Mouse (Mus musculus) Patski (cell line): ENCODE measurements around the gene Thoc7. TPM values are rescaled to one million over a fixed set of nuclear protein-coding genes. Genes with fewer than 3 reads are reported as not detected.

ENCODE experiments used
- ATAC-seq: fragments of 100-300 bp; one replicate; pipeline ENCODE4 v1.8.0; 2021
- CTCF ChIA-PET: fragments of 350-600 bp; sonication (Branson Sonifier 250); formaldehyde crosslinking; loops from one replicate; lab custom pipeline; 2022; ENCODE audit warnings: inconsistent platforms; lab: Charles Lee
- POLR2A ChIA-PET: fragments of 350-600 bp; sonication (Branson Sonifier 250); formaldehyde crosslinking; loops from one replicate; lab custom pipeline; 2022; ENCODE audit warnings: antibody characterized with exemption, inconsistent platforms; lab: Charles Lee
- DNase-seq: peaks from one replicate; pipeline ENCODE4 v3.0.0-alpha.2; 2011; ENCODE audit warnings: low read depth, low spot score
- H3K27me3 ChIP-seq: fragments of 371-371 bp; one replicate; pipeline ENCODE4 v1.5.1; 2021
- CTCF ChIP-seq: fragments of 100-300 bp; IDR thresholded peaks from one replicate; pipeline ENCODE4 v1.5.1; 2021
- in situ Hi-C: fragments of 300-500 bp; cut with MboI; formaldehyde crosslinking; loops from 3 replicates; pipeline ENCODE4 v1.11.1; 2018; ENCODE audit warnings: low pct_unique_long_range_greater_than_20kb, mixed read lengths
- polyA plus RNA-seq: library from polyadenylated mRNA; unstranded; gene quantifications from one replicate; pipeline ENCODE4 v1.2.3, GENCODE M21; 2021

Thoc7 gene
- polyA plus RNA-seq, 1 experiment from 2014 or later, result 158 TPM

GRCm38 (mm10) chr14:13944686-13945085 is 17.0 kb downstream of the Thoc7 start:
- no peak for DNase-seq
- TF ChIP-seq CTCF, result no peak
- POLR2A ChIA-PET, result interaction anchor here (0.6 kb wide), 1 partner anchor 339 kb away, joined by 3 read pairs; no protein-coding TSS in a partner anchor
- CTCF ChIA-PET, result interaction anchor here (1.1 kb wide), 1 partner anchor 14 kb away, joined by 3 read pairs; no protein-coding TSS in a partner anchor
- no peaks in the 10 kb centered on the region for H3K27me3 ChIP-seq
- in situ Hi-C loops, result no loop called here
- peak; percentile 92 for ATAC-seq

DNA sequence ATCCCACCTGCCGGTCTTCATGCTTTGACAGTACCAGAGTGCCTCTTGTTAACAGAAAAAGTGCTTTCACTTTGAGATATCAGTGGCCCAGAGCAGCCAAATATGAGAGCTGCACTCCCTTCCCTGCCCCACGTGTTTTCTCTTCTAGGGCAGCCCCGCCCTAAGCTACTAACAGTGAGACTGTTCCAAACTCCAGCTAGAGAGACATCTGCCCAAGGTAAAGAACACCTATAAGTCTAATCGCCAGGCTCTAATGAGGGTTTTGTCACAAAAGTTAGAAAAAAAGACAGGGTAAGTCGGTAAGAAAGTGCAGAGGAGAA is 27.6 kb downstream of the Thoc7 start:
- no peak for TF ChIP-seq CTCF
- no peak for DNase-seq
- no peaks in the 10 kb centered on the region for H3K27me3 ChIP-seq
- no peak for ATAC-seq
- CTCF ChIA-PET, result no interaction called here
- POLR2A ChIA-PET, result no interaction called here
- in situ Hi-C loops, result no loop called here

DNA sequence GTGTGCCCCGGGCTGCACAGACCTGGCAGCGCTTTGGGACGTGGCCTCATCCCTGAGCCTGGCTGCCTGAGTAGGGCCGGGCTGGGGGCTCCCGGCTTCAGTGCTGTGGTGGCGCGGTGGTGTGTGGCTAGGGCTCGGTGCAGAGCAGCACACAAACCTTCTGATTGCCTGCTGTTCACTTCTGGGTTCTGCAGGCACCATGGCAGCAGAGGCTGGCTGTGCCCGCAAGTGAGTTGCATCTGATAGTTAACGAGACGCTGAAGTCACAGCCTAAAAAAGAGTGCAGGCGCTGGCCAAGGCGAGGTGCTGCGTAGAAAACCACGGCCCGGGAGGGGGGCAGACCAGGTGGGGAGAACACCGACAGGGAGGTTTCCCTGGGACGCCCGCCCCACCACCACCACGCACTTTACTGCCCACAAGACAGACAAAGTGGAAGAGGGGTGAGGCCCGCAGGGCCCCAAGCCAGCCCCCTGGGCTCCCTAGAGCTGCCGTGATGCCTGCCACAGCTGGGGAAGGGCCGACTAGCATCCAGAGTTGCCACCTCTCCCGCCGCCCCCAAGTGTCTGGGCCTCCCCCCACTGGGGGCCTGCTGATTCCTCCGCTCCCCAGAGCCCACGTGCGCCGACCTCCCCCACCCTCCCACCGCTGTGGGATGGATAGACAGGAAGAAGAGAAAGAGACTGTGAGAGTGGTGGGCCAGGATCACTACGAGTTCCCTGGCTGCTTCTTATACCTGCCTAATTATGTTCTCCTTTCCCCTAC is 28.2 kb downstream of the Thoc7 start:
- in situ Hi-C loops, result no loop called here
- CTCF ChIA-PET, result no interaction called here
- no peaks in the 10 kb centered on the region for H3K27me3 ChIP-seq
- no peak for TF ChIP-seq CTCF
- DNase-seq (no peak), ATAC-seq (no peak)
- POLR2A ChIA-PET, result no interaction called here

- H3K27me3 ChIP-seq, result no peaks in the 10 kb centered on the region
- ATAC-seq, result peak; percentile 62
- POLR2A ChIA-PET, result interaction anchor here (0.5 kb wide), 1 partner anchor 339 kb away, joined by 3 read pairs; no protein-coding TSS in a partner anchor
- CTCF ChIA-PET, result interaction anchor here (0.6 to 3.1 kb wide), 16 partner anchors 10 to 572 kb away, joined by 3 to 23 read pairs (median 8); no protein-coding TSS in a partner anchor
- in situ Hi-C loops, result loop anchor here (5.0 to 10.0 kb wide), 2 partner anchors 560 to 1343 kb away; no protein-coding TSS in a partner anchor
- DNase-seq, result peak; percentile 2
- TF ChIP-seq CTCF, result peak; percentile 82
Measured at GRCm38 (mm10) chr14:13917630-13918029, 44.0 kb downstream of the Thoc7 start.

DNA sequence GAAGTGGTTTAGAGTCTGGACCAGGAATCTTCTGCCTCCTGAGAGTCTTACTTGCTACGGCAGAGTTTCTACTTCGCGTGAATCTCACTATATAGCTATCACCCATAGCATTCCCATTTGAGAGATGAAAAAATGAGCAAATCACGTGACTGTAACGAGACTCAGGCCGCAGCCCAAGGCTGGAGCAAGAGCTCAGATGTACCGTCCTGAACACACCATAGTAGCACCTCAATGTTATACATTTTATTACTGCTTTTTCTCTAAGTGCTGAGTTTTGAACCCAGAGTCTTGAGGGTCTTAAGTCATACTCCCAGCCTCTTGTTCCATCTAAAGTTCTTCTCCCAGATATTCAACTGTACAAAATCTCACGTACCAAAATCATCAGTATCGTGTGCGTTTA is 44.4 kb downstream of the Thoc7 start:
- no peak for TF ChIP-seq CTCF
- ATAC-seq, result no peak
- in situ Hi-C loops, result loop anchor here (5.0 to 10.0 kb wide), 2 partner anchors 560 to 1342 kb away; no protein-coding TSS in a partner anchor

DNA sequence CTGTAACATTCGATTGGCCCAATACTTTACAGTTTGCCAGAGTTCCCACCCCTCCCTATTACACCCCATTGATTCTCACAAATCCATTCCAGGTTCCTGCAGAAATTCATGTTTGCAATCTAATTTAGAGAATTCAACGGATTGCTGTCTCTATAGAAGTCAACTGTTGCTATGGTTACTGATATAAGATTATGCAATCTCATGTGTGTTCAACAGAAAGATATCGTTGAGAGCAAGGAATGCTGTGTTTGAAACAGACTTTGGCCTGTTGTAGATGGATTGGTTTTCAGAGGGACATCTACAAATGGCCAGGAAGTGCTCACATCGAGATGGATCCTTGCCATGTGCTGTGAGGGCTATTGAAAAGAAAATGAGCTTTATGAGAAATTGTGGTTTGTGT is 46.4 kb downstream of the Thoc7 start:
- DNase-seq, result no peak
- in situ Hi-C loops, result loop anchor here (5.0 to 10.0 kb wide), 2 partner anchors 558 to 1340 kb away; no protein-coding TSS in a partner anchor
- no peaks in the 10 kb centered on the region for H3K27me3 ChIP-seq
- ATAC-seq, result no peak
- CTCF ChIA-PET, result no interaction called here
- POLR2A ChIA-PET, result no interaction called here
- no peak for TF ChIP-seq CTCF

More for the DNA sequence above, 44.4 kb downstream of the Thoc7 start:
- DNase-seq, result no peak
- no peaks in the 10 kb centered on the region for H3K27me3 ChIP-seq
- ChIA-PET POLR2A (interaction anchor here (0.5 kb wide), 1 partner anchor 339 kb away, joined by 3 read pairs; no protein-coding TSS in a partner anchor), CTCF (interaction anchor here (0.6 to 3.1 kb wide), 17 partner anchors 10 to 572 kb away, joined by 3 to 23 read pairs (median 7); no protein-coding TSS in a partner anchor)

DNA sequence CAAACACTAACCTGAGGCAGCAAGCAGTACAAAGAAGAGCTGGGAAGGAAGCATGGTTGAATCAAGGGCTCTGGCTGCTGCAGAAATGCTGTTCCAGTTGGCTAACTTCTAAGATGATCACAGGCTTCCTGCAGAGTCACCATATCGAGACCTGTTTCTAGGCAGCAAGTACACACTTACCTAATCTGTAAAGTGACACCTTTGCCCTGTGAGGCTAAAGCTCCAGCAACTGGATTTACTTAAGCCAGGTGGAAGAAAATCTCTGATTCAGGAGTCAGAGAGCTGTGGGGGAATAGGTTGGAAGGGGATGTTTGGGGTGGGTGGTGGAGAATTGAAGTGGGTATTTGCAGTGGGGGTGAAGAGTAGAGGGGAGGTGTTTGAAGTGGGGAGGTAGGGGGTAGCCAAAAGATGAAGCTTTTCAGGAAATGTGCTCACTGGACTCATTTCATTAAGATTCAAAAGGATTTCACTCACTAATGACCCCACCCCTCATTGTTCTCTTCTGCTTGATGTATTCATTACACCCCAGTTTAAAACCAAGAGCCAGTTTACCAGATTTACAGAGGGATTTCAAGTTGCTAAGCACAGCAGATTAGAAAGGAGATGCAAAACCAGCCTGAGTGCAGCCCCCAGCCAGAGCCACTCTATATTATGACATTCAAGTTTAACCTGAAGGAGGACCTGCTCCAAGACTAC is 47.1 kb downstream of the Thoc7 start, which contains the start of gene Gm281:
Gene Gm281 (minus strand): TSS at position 92 of the 696 bp plus-strand sequence.
- ChIA-PET CTCF (no interaction called here), POLR2A (no interaction called here)
- ATAC-seq (peak; percentile 21), DNase-seq (no peak)
- no peaks in the 10 kb centered on the region for H3K27me3 ChIP-seq
- in situ Hi-C loops, result loop anchor here (5.0 to 10.0 kb wide), 2 partner anchors 557 to 1340 kb away; no protein-coding TSS in a partner anchor
- TF ChIP-seq CTCF, result no peak

DNA sequence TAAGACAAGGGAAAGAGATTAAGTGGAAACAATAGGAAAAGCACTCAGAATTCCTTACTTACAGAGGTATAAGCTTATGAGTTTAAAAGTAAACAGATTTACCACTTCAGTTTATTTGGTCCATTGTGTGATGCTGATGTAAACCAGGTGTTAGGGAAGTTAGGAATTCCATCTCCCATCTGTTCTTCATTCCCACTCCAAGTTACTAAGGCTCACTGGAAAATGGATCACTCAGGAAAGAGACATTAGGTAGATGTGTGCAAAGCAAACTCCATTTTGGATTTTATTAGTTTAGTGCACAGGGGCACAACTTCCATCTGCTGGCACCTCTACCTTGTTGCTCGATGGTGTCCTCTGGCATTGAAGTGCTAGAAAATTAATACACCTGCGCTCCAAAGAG is 51.5 kb downstream of the Thoc7 start:
- ChIA-PET CTCF (no interaction called here), POLR2A (no interaction called here)
- in situ Hi-C loops, result loop anchor here (10.0 kb wide), 1 partner anchor 1335 kb away; no protein-coding TSS in a partner anchor
- ATAC-seq, result no peak
- DNase-seq, result no peak
- H3K27me3 ChIP-seq, result no peaks in the 10 kb centered on the region
- TF ChIP-seq CTCF, result no peak

- TF ChIP-seq CTCF, result no peak
- in situ Hi-C loops, result no loop called here
- CTCF ChIA-PET, result interaction anchor here (4.5 kb wide), 1 partner anchor 10 kb away, joined by 20 read pairs; no protein-coding TSS in a partner anchor
- POLR2A ChIA-PET, result no interaction called here
- H3K27me3 ChIP-seq, result no peaks in the 10 kb centered on the region
- ATAC-seq, result no peak
- DNase-seq, result no peak
Measured at GRCm38 (mm10) chr14:13907145-13907544, 54.5 kb downstream of the Thoc7 start.

- ChIA-PET POLR2A (no interaction called here), CTCF (interaction anchor here (4.5 kb wide), 1 partner anchor 11 kb away, joined by 20 read pairs; no protein-coding TSS in a partner anchor)
- TF ChIP-seq CTCF, result no peak
- ATAC-seq, result no peak
- in situ Hi-C loops, result no loop called here
- DNase-seq, result no peak
- H3K27me3 ChIP-seq, result no peaks in the 10 kb centered on the region
Measured at GRCm38 (mm10) chr14:13906461-13906860, 55.2 kb downstream of the Thoc7 start.
